Mouse (Mus musculus): Measurements from ENCODE around the gene Abhd16a. TPM values are rescaled to one million over a fixed set of nuclear protein-coding genes. Genes with fewer than 3 reads are reported as not detected.

Abhd16a gene
- polyA plus RNA-seq, 1 experiment from 2014 or later: 111 TPM

DNA sequence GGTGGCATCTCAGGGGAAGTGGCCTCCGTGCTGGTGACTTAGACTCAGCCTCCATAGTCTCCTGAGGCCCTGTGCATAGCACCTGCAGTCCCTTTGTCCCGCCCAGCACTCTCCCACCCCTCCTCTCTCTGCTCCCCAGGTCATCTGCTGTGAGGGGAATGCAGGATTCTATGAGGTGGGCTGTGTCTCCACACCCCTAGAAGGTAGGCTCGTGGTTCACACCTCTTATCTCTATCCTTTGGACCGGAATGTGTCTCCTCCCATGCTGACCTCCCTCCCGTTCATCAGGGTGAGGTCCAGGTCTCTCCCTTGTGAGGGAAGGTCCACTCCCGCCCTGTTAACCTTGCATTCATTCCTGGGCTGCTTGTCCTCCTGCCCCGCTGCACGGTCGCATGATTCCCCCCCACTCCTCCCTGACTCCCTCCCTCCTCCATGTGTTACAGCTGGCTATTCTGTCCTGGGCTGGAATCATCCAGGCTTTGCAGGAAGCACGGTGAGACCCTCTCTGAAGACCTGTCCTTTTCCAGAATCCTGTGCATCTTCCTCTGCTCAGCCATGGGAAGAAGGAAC lies 11.2 kb downstream of the Abhd16a start:
- ATAC-seq (no peak), DNase-seq (ENCODE audit: low spot score) (no peak)
- TF ChIP-seq EP300 (IDR thresholded peaks at IDR 0.05) (no peak), CTCF (IDR thresholded peaks at IDR 0.05) (no peak)
- Histone ChIP-seq H3K4me3 (ENCODE audit: low read depth, low read length) (no peak overlapping the region), H3K27me3 (replicated peaks; ENCODE audit: insufficient read depth, low read length) (no peaks in the 10 kb centered on the region), H3K4me1 (ENCODE audit: insufficient read depth, low read depth, low read length) (no peaks in the 10 kb centered on the region), H3K9ac (replicated peaks; ENCODE audit: low read depth) (no peak overlapping the region), H3K9me3 (ENCODE audit: low read length) (no peaks in the 10 kb centered on the region), H3K4me2 (replicated peaks; ENCODE audit: low read depth, low read length) (no peak overlapping the region), H3K27ac (ENCODE audit: low read length) (no peak overlapping the region), H3K36me3 (ENCODE audit: insufficient read depth, low read length) (peaks cover 48% of the 10 kb centered on the region)
- 63% methylated on average over 10 of the region's 10 CpGs for WGBS

DNA sequence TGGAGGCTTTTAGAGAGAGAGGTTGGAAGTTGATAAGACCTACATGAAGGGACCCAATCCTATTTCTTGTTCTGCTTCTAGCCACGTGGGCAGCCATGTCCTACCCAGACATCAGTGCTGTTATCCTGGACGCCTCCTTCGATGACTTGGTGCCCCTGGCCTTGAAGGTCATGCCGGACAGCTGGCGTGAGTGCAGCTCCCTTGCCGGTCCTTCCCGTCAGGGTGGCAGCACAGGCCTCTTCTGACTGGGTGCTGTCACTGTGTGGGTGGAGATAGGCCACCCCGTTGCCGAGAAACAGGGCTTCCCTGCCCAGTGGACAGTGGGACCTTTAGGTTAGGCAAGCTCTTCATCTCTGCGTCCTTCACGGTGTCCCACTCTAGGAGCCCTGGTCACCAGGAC lies 12.1 kb downstream of the Abhd16a start:
- Histone ChIP-seq H3K36me3 (ENCODE audit: insufficient read depth, low read length) (peaks cover 46% of the 10 kb centered on the region), H3K9me3 (ENCODE audit: low read length) (no peaks in the 10 kb centered on the region), H3K4me1 (ENCODE audit: insufficient read depth, low read depth, low read length) (no peaks in the 10 kb centered on the region), H3K27ac (ENCODE audit: low read length) (no peak overlapping the region), H3K4me2 (replicated peaks; ENCODE audit: low read depth, low read length) (no peak overlapping the region), H3K27me3 (replicated peaks; ENCODE audit: insufficient read depth, low read length) (no peaks in the 10 kb centered on the region), H3K4me3 (ENCODE audit: low read depth, low read length) (no peak overlapping the region), H3K9ac (replicated peaks; ENCODE audit: low read depth) (no peak overlapping the region)
- no peak for ATAC-seq
- 81% methylated on average over 11 of the region's 11 CpGs for WGBS
- no peak for DNase-seq (ENCODE audit: low spot score)
- TF ChIP-seq EP300 (IDR thresholded peaks at IDR 0.05) (no peak), CTCF (IDR thresholded peaks at IDR 0.05) (no peak)

- 68% methylated on average over 8 of the region's 8 CpGs for WGBS
- H3K27ac ChIP-seq (ENCODE audit: low read length): no peak overlapping the region
Observed at GRCm38 (mm10) chr17:35102299-35102698, 13.2 kb downstream of the Abhd16a start.

GRCm38 (mm10) chr17:35103221-35103690 lies 14.2 kb downstream of the Abhd16a start:
- H3K27me3 ChIP-seq (replicated peaks; ENCODE audit: insufficient read depth, low read length): no peaks in the 10 kb centered on the region
- no peak overlapping the region for H3K27ac ChIP-seq (ENCODE audit: low read length)
- peaks cover 27% of the 10 kb centered on the region; the same call in 1 of the 2 replicates for H3K36me3 ChIP-seq (ENCODE audit: insufficient read depth, low read length)
- TF ChIP-seq CTCF (IDR thresholded peaks at IDR 0.05) (no peak), EP300 (IDR thresholded peaks at IDR 0.05) (no peak)
- no peak overlapping the region for H3K9ac ChIP-seq (replicated peaks; ENCODE audit: low read depth)
- no peak overlapping the region for H3K4me2 ChIP-seq (replicated peaks; ENCODE audit: low read depth, low read length)
- ATAC-seq (no peak), DNase-seq (ENCODE audit: low spot score) (no peak)
- H3K4me1 ChIP-seq (ENCODE audit: insufficient read depth, low read depth, low read length): no peaks in the 10 kb centered on the region
- no peak overlapping the region for H3K4me3 ChIP-seq (ENCODE audit: low read depth, low read length)
- WGBS: 58% methylated on average over 6 of the region's 6 CpGs
- no peaks in the 10 kb centered on the region for H3K9me3 ChIP-seq (ENCODE audit: low read length)

More at GRCm38 (mm10) chr17:35102299-35102698, 13.2 kb downstream of the Abhd16a start:
- H3K36me3 ChIP-seq (ENCODE audit: insufficient read depth, low read length): peaks cover 35% of the 10 kb centered on the region
- no peak overlapping the region for H3K4me2 ChIP-seq (replicated peaks; ENCODE audit: low read depth, low read length)
- no peak overlapping the region for H3K4me3 ChIP-seq (ENCODE audit: low read depth, low read length)
- DNase-seq (ENCODE audit: low spot score) (no peak), ATAC-seq (no peak)
- H3K9ac ChIP-seq (replicated peaks; ENCODE audit: low read depth): no peak overlapping the region
- TF ChIP-seq CTCF (IDR thresholded peaks at IDR 0.05) (no peak), EP300 (IDR thresholded peaks at IDR 0.05) (no peak)
- H3K9me3 ChIP-seq (ENCODE audit: low read length): no peaks in the 10 kb centered on the region
- no peaks in the 10 kb centered on the region for H3K4me1 ChIP-seq (ENCODE audit: insufficient read depth, low read depth, low read length)
- no peaks in the 10 kb centered on the region for H3K27me3 ChIP-seq (replicated peaks; ENCODE audit: insufficient read depth, low read length)

GRCm38 (mm10) chr17:35104079-35104478 lies 15.0 kb downstream of the Abhd16a start:
- Histone ChIP-seq H3K27ac (ENCODE audit: low read length) (no peak overlapping the region), H3K36me3 (ENCODE audit: insufficient read depth, low read length) (peaks cover 22% of the 10 kb centered on the region; the same call in 1 of the 2 replicates), H3K27me3 (replicated peaks; ENCODE audit: insufficient read depth, low read length) (no peaks in the 10 kb centered on the region), H3K4me3 (ENCODE audit: low read depth, low read length) (no peak overlapping the region), H3K4me1 (ENCODE audit: insufficient read depth, low read depth, low read length) (no peaks in the 10 kb centered on the region), H3K9ac (replicated peaks; ENCODE audit: low read depth) (no peak overlapping the region), H3K4me2 (replicated peaks; ENCODE audit: low read depth, low read length) (no peak overlapping the region), H3K9me3 (ENCODE audit: low read length) (no peaks in the 10 kb centered on the region)
- 90% methylated on average over 7 of the region's 7 CpGs for WGBS
- ATAC-seq (no peak), DNase-seq (ENCODE audit: low spot score) (no peak)
- TF ChIP-seq EP300 (IDR thresholded peaks at IDR 0.05): no peak
- no peak for TF ChIP-seq CTCF (IDR thresholded peaks at IDR 0.05)

- Histone ChIP-seq H3K27ac (ENCODE audit: low read length) (no peak overlapping the region), H3K9ac (replicated peaks; ENCODE audit: low read depth) (no peak overlapping the region), H3K27me3 (replicated peaks; ENCODE audit: insufficient read depth, low read length) (no peaks in the 10 kb centered on the region), H3K4me1 (ENCODE audit: insufficient read depth, low read depth, low read length) (no peaks in the 10 kb centered on the region), H3K4me2 (replicated peaks; ENCODE audit: low read depth, low read length) (no peak overlapping the region), H3K4me3 (ENCODE audit: low read depth, low read length) (no peak overlapping the region), H3K36me3 (ENCODE audit: insufficient read depth, low read length) (peaks cover 22% of the 10 kb centered on the region; the same call in 1 of the 2 replicates), H3K9me3 (ENCODE audit: low read length) (no peaks in the 10 kb centered on the region)
- DNase-seq (ENCODE audit: low spot score) (no peak), ATAC-seq (no peak)
- TF ChIP-seq EP300 (IDR thresholded peaks at IDR 0.05): no peak
- no peak for TF ChIP-seq CTCF (IDR thresholded peaks at IDR 0.05)
- WGBS: 67% methylated on average over 6 of the region's 6 CpGs
Observed at GRCm38 (mm10) chr17:35104754-35105153, 15.7 kb downstream of the Abhd16a start.

Data from lung, postnatal 0 days (tissue).